Mouse (Mus musculus) bone marrow macrophage, adult 2 months (primary cell): ENCODE data around the gene Slc25a43. TPM values are rescaled to one million over a fixed set of nuclear protein-coding genes. Genes with fewer than 3 reads are reported as not detected.

ENCODE experiments used
- H3K27ac ChIP-seq: 2 replicates; pipeline ENCODE4 v1.5.1; 2012; ENCODE audit warnings: low read depth, low read length; ENCODE audit not compliant: insufficient read depth
- H3K4me1 ChIP-seq: 2 replicates; pipeline ENCODE4 v1.6.1; 2012; ENCODE audit warnings: low read length; ENCODE audit not compliant: control insufficient read depth, insufficient read depth
- H3K4me3 ChIP-seq: 2 replicates; pipeline ENCODE4 v1.5.1; 2012; ENCODE audit warnings: mild to moderate bottlenecking, low read length, moderate library complexity; ENCODE audit not compliant: insufficient read depth
- CTCF ChIP-seq: IDR thresholded peaks from 2 replicates; pipeline ENCODE4 v1.5.1; 2012; ENCODE audit warnings: low read depth, mild to moderate bottlenecking, low read length, moderate library complexity
- POLR2A ChIP-seq: IDR thresholded peaks from 2 replicates; pipeline ENCODE4 v1.6.1; 2012; ENCODE audit warnings: mild to moderate bottlenecking, low read depth, low read length, borderline replicate concordance
- polyA plus RNA-seq: library from polyadenylated mRNA; stranded (reverse); fragments of >200 nt; gene quantifications from 2 replicates; pipeline ENCODE4 v1.2.4, GENCODE M21; 2012; ENCODE audit not compliant: missing spikeins, insufficient read depth, insufficient read length

Slc25a43 gene
- polyA plus RNA-seq, 1 experiment: 5.8 TPM

- H3K27ac ChIP-seq: no peak overlapping the region
Observed at GRCm38 (mm10) chrX:36805466-36806235, 62.2 kb downstream of the Slc25a43 start.

GRCm38 (mm10) chrX:36807360-36808317 is 64.2 kb downstream of the Slc25a43 start:
- H3K4me3 ChIP-seq: peak overlapping the region; percentile 49
- peak overlapping the region; percentile 79 for H3K27ac ChIP-seq
- no peak for TF ChIP-seq POLR2A
- TF ChIP-seq CTCF: no peak
- H3K4me1 ChIP-seq: peaks cover 5% of the 10 kb centered on the region

More at GRCm38 (mm10) chrX:36805466-36806235, 62.2 kb downstream of the Slc25a43 start:
- peaks cover 15% of the 10 kb centered on the region for H3K4me1 ChIP-seq
- TF ChIP-seq CTCF (no peak), POLR2A (no peak)
- H3K4me3 ChIP-seq: no peak overlapping the region

GRCm38 (mm10) chrX:36808318-36808683 is 64.8 kb downstream of the Slc25a43 start:
- TF ChIP-seq CTCF: no peak
- no peak for TF ChIP-seq POLR2A
- H3K4me3 ChIP-seq: no peak overlapping the region
- H3K4me1 ChIP-seq: peaks cover 3% of the 10 kb centered on the region; the same call in 1 of the 2 replicates
- H3K27ac ChIP-seq: 0 out of 2 replicates have a peak overlapping the region, but pooled peaks have one; percentile 3

- H3K4me1 ChIP-seq: 0 out of 2 replicates have a peak, but pooled peaks cover 5% of the 10 kb centered on the region
- TF ChIP-seq POLR2A (no peak), CTCF (no peak)
- no peak overlapping the region for H3K4me3 ChIP-seq
- H3K27ac ChIP-seq: no peak overlapping the region
Observed at GRCm38 (mm10) chrX:36811377-36811776, 67.9 kb downstream of the Slc25a43 start.

GRCm38 (mm10) chrX:36814161-36814836 is 70.8 kb downstream of the Slc25a43 start:
- TF ChIP-seq POLR2A: no peak
- TF ChIP-seq CTCF: no peak
- no peak overlapping the region for H3K4me3 ChIP-seq
- H3K4me1 ChIP-seq: 0 out of 2 replicates have a peak, but pooled peaks cover 2% of the 10 kb centered on the region
- H3K27ac ChIP-seq: no peak overlapping the region

GRCm38 (mm10) chrX:36815022-36815421 is 71.6 kb downstream of the Slc25a43 start:
- 0 out of 2 replicates have a peak, but pooled peaks cover 2% of the 10 kb centered on the region for H3K4me1 ChIP-seq
- no peak overlapping the region for H3K4me3 ChIP-seq
- H3K27ac ChIP-seq: no peak overlapping the region
- no peak for TF ChIP-seq POLR2A
- TF ChIP-seq CTCF: no peak

- Histone ChIP-seq H3K4me1 (0 out of 2 replicates have a peak, but pooled peaks cover 2% of the 10 kb centered on the region), H3K4me3 (no peak overlapping the region), H3K27ac (no peak overlapping the region)
- TF ChIP-seq CTCF: no peak
- TF ChIP-seq POLR2A: no peak
Observed at GRCm38 (mm10) chrX:36815439-36815838, 72.0 kb downstream of the Slc25a43 start.

GRCm38 (mm10) chrX:36816368-36816899 is 73.0 kb downstream of the Slc25a43 start:
- Histone ChIP-seq H3K27ac (no peak overlapping the region), H3K4me1 (0 out of 2 replicates have a peak, but pooled peaks cover 2% of the 10 kb centered on the region), H3K4me3 (no peak overlapping the region)
- TF ChIP-seq CTCF (no peak), POLR2A (no peak)

- Histone ChIP-seq H3K4me3 (no peak overlapping the region), H3K27ac (no peak overlapping the region), H3K4me1 (0 out of 2 replicates have a peak, but pooled peaks cover 2% of the 10 kb centered on the region)
- TF ChIP-seq POLR2A: no peak
- no peak for TF ChIP-seq CTCF
Observed at GRCm38 (mm10) chrX:36816953-36817441, 73.5 kb downstream of the Slc25a43 start.
